Mouse (Mus musculus): Measurements from ENCODE around the gene Eid2.

DNA sequence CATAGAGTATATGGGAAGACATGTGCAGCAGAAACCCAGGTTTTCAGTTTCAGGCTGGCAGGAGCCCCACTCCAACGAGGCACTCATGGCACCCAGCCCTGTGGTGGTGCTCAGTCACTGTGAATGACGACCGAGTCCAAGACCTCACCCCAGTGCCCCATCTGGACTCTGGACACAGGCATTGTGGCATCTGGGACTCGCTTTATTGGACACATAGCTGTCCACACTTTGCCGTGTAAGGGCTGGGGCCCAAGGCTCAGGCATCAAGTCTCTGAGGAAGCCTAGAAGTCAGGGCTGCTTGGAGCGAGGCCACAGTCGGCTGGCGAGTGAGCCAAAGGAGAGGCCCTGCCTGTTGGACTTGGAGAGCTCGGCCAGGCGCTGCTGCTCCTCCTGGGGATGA is 38.0 kb downstream of the Eid2 start:
- TF ChIP-seq POLR2A (IDR thresholded peaks at IDR 0.05; ENCODE audit: control insufficient read depth in 1 of 2, insufficient read depth in 1 of 2, low read depth in 1 of 2, low read length in 2 of 2, poor library complexity in 1 of 2) = no peak
- no peak for TF ChIP-seq NRF1 (IDR thresholded peaks at IDR 0.05; ENCODE audit: insufficient read depth, low read depth, low read length, poor library complexity, severe bottlenecking)
- no peak for TF ChIP-seq ELF1 (IDR thresholded peaks at IDR 0.05; ENCODE audit: low read depth, low read length)
- no peak for TF ChIP-seq GATA1 (IDR thresholded peaks at IDR 0.05; ENCODE audit: low read depth, low read length)
- TF ChIP-seq MAX (IDR thresholded peaks at IDR 0.05; ENCODE audit: low read length) = no peak
- no peak for TF ChIP-seq USF1 (IDR thresholded peaks at IDR 0.05; ENCODE audit: low read depth, low read length)
- TF ChIP-seq CTCF (IDR thresholded peaks at IDR 0.05 in 2 of 3, conservative IDR thresholded peaks at IDR 0.05 in 1 of 3; ENCODE audit: control insufficient read depth in 1 of 3, insufficient read depth in 1 of 3, low read depth in 2 of 3, low read length in 3 of 3, poor library complexity in 1 of 3, severe bottlenecking in 1 of 3) = no peak
- no peak for TF ChIP-seq BHLHE40 (IDR thresholded peaks at IDR 0.05; ENCODE audit: borderline replicate concordance, low read depth, low read length)
- no peak for TF ChIP-seq POLR2AphosphoS2 (IDR thresholded peaks at IDR 0.05; ENCODE audit: low read length)
- TF ChIP-seq CHD2 (IDR thresholded peaks at IDR 0.05; ENCODE audit: low read length) = no peak
- no peak for TF ChIP-seq TAL1 (IDR thresholded peaks at IDR 0.05; ENCODE audit: low read length)
- no peak for TF ChIP-seq SIN3A (IDR thresholded peaks at IDR 0.05; ENCODE audit: low read length)
- TF ChIP-seq GABPA (IDR thresholded peaks at IDR 0.05; ENCODE audit: low read depth, low read length) = no peak
- no peak for TF ChIP-seq HCFC1 (IDR thresholded peaks at IDR 0.05; ENCODE audit: low read depth, low read length)
